23 mouse cellular contexts compared by ENCODE assay signal in genomic region chrX:36772591-36772990, GRCm38 (mm10). TPM values are rescaled to one million over a fixed set of nuclear protein-coding genes. Genes with fewer than 3 reads are reported as not detected.
"Had no signal": no experiment of that assay in that cellular context is flagged by ENCODE, and none has a peak within 500 bp of the region (broad histone marks: within the 10 kb centered on the region; RNA-seq: fewer than 3 reads in every experiment).

No protein-coding gene starts in this region.

- H3K27me3 ChIP-seq: hindbrain, embryonic 12.5 days; intestine, embryonic 15.5 days; limb, embryonic 12.5 days; liver, embryonic 13.5 days; liver, embryonic 15.5 days had no signal

- H3K4me3 ChIP-seq: gastrocnemius, adult 2 months; heart, adult 2 months; hindbrain, embryonic 10.5 days; hindbrain, embryonic 12.5 days; intestine, embryonic 15.5 days; layer of hippocampus, adult 2 months; left cerebral cortex, adult 2 months; limb, embryonic 10.5 days; limb, embryonic 12.5 days; liver, embryonic 13.5 days; liver, embryonic 15.5 days had no signal

- DNase-seq: gastrocnemius, adult 2 months; gastrocnemius, postnatal 10 days; gastrocnemius, postnatal 25 days; heart, adult 2 months; heart, postnatal 10 days; heart, postnatal 4 days; kidney, adult 18-20 months; kidney, postnatal 10 days; kidney, postnatal 25 days; kidney, postnatal 4 days; layer of hippocampus, adult 9-11 months; liver; liver, embryonic 13.5 days had no signal

- H3K4me1 ChIP-seq: hindbrain, embryonic 10.5 days; hindbrain, embryonic 12.5 days; intestine, embryonic 15.5 days; limb, embryonic 10.5 days; limb, embryonic 12.5 days; liver, embryonic 13.5 days; liver, embryonic 15.5 days had no signal

- H3K27ac ChIP-seq: gastrocnemius, adult 2 months; heart, adult 2 months; hindbrain, embryonic 10.5 days; hindbrain, embryonic 12.5 days; hindbrain, embryonic 14.5 days; intestine, embryonic 15.5 days; layer of hippocampus, adult 2 months; left cerebral cortex, adult 2 months; limb, embryonic 10.5 days; limb, embryonic 12.5 days; liver, embryonic 13.5 days; liver, embryonic 15.5 days had no signal

- H3K36me3 ChIP-seq: hindbrain, embryonic 10.5 days; hindbrain, embryonic 12.5 days; intestine, embryonic 15.5 days; limb, embryonic 10.5 days; limb, embryonic 12.5 days; liver, embryonic 13.5 days; liver, embryonic 15.5 days had no signal

RNA-seq across cellular contexts. Expression of gene Slc25a43, which starts 29.1 kb away (rescaled TPM):
- total RNA-seq: gastrocnemius, adult 2 months; heart, adult 2 months; heart, postnatal 25 days had no signal
